In genomic region chr14:17156402-17156954, GRCm38 (mm10) we compare ENCODE assay signal across 17 mouse cellular contexts.
"Had no signal": no experiment of that assay in that cellular context is flagged by ENCODE, and none has a peak within 500 bp of the region (broad histone marks: within the 10 kb centered on the region; RNA-seq: fewer than 3 reads in every experiment).

No protein-coding gene starts in this region.

- ATAC-seq: lung, postnatal 0 days; midbrain, embryonic 13.5 days; midbrain, embryonic 16.5 days had no signal

- H3K4me1 ChIP-seq: liver, embryonic 13.5 days; megakaryocyte, embryonic 14.5 days; midbrain, embryonic 10.5 days; midbrain, embryonic 13.5 days; neural tube, embryonic 13.5 days had no signal

- H3K27ac ChIP-seq: liver, embryonic 13.5 days; midbrain, embryonic 10.5 days; midbrain, embryonic 13.5 days; neural tube, embryonic 13.5 days; stomach, postnatal 0 days had no signal

- H3K4me2 ChIP-seq: liver, embryonic 13.5 days; lung, embryonic 14.5 days; midbrain, embryonic 13.5 days; neural tube, embryonic 13.5 days had no signal

- H3K9me3 ChIP-seq: liver, embryonic 13.5 days; megakaryocyte, embryonic 14.5 days; midbrain, embryonic 10.5 days; midbrain, embryonic 13.5 days; neural tube, embryonic 13.5 days had no signal

- DNase-seq: kidney, adult 18-20 months; kidney, adult 9 months; kidney, postnatal 14 days; kidney, postnatal 4 days; liver, embryonic 13.5 days; lung, embryonic 14.5 days; lung, postnatal 36 days; retina, postnatal 1 day; thymus, postnatal 25 days had no signal

- H3K9ac ChIP-seq: liver, embryonic 13.5 days; lung, embryonic 14.5 days; midbrain, embryonic 13.5 days; neural tube, embryonic 13.5 days had no signal

- H3K36me3 ChIP-seq: liver, embryonic 13.5 days; midbrain, embryonic 10.5 days; midbrain, embryonic 13.5 days; neural tube, embryonic 13.5 days had no signal

- H3K4me3 ChIP-seq: liver, embryonic 13.5 days; megakaryocyte, embryonic 14.5 days; midbrain, embryonic 10.5 days; midbrain, embryonic 13.5 days; myocyte; neural tube, embryonic 13.5 days had no signal

- H3K27me3 ChIP-seq: liver, embryonic 13.5 days; megakaryocyte, embryonic 14.5 days; midbrain, embryonic 13.5 days; neural tube, embryonic 13.5 days had no signal
